Mouse (Mus musculus) limb, embryonic 13.5 days (tissue): Measurements from ENCODE around the gene Gm9603. TPM values are rescaled to one million over a fixed set of nuclear protein-coding genes. Genes with fewer than 3 reads are reported as not detected.
"Not testable (repeated sequence)": the region's sequence is repeated elsewhere in the genome, so short reads cannot be mapped to it uniquely, and the experiment has no call there.

Experiments used
- ATAC-seq: fragments of 200-750 bp; cut with Nextera tagmentation; 2 replicates; pipeline ENCODE4 v1.8.0; 2017; ENCODE audit warnings: low read depth, moderate number of reproducible peaks, moderate TSS enrichment; ENCODE audit not compliant: low FRiP score
- H3K27ac ChIP-seq: fragments of 300-500 bp; sonication (generic); 2 replicates; pipeline ENCODE4 v1.5.1; 2015; ENCODE audit warnings: inconsistent platforms, mild to moderate bottlenecking, moderate library complexity
- H3K27me3 ChIP-seq: fragments of 300-500 bp; sonication (generic); 2 replicates; pipeline ENCODE4 v1.6.1; 2015; ENCODE audit warnings: mild to moderate bottlenecking, inconsistent platforms
- H3K36me3 ChIP-seq: fragments of 300-500 bp; sonication (generic); 2 replicates; pipeline ENCODE4 v1.6.1; 2015; ENCODE audit warnings: inconsistent platforms, mild to moderate bottlenecking, moderate library complexity
- H3K4me1 ChIP-seq: fragments of 300-500 bp; sonication (generic); 2 replicates; pipeline ENCODE4 v1.6.1; 2015; ENCODE audit warnings: inconsistent platforms
- H3K4me2 ChIP-seq: fragments of 300-500 bp; sonication (generic); replicated peaks from 2 replicates; pipeline ENCODE4 v1.6.1; 2015; ENCODE audit warnings: inconsistent platforms, mild to moderate bottlenecking, moderate library complexity
- H3K4me3 ChIP-seq: fragments of 300-500 bp; sonication (generic); 2 replicates; pipeline ENCODE4 v1.5.1; 2015; ENCODE audit warnings: moderate library complexity, mild to moderate bottlenecking, inconsistent platforms
- H3K9ac ChIP-seq: fragments of 300-500 bp; sonication (generic); 2 replicates; pipeline ENCODE4 v1.6.1; 2015; ENCODE audit warnings: mild to moderate bottlenecking, inconsistent platforms
- H3K9me3 ChIP-seq: fragments of 300-500 bp; sonication (generic); 2 replicates; pipeline ENCODE4 v1.6.1; 2016; ENCODE audit warnings: inconsistent platforms
- WGBS: fragments of 180-500 bp; shearing (Covaris S2); methylation state at CpG from one replicate; pipeline ENCODE4 v1.1.7; 2015; 5-methylcytosine and 5-hydroxymethylcytosine counted together
- polyA plus RNA-seq: library from polyadenylated mRNA; unstranded; fragments of >200 nt; fragmentation: Nextera tagmentation; extraction: Ambion mirVana; gene quantifications from 2 replicates; pipeline ENCODE4 v1.2.1, GENCODE M21; 2015

Gm9603 gene
- not detected in 2 replicates for polyA plus RNA-seq

DNA sequence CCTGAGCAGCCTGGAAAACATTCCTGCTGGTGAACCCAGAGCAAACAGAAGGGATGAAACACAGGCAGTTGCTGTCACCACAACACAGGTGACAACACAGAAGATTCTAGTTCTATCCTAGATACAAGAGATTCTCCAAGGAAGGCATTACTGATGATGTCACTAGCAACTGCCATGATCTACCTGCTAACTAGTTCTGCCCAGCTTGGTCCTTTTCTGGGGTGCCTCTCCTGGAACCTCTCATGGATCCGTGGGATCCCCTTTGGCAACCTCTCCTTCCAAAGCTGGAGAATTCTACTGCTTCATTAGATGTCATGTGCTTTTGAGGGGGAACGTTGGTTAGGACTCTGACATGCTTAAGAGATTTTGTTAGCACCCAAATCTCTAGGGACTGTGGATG, at the start of gene Gm9603:
Gene Gm9603, minus strand, starts transcription at position 101 of the 400 bp plus-strand sequence.
- not testable (repeated sequence) for H3K9me3 ChIP-seq, H3K4me1 ChIP-seq, H3K36me3 ChIP-seq, H3K4me2 ChIP-seq, H3K9ac ChIP-seq, H3K4me3 ChIP-seq, ATAC-seq, H3K27me3 ChIP-seq, H3K27ac ChIP-seq
- no CpG with 5 or more reads among the region's 2 CpGs for WGBS

DNA sequence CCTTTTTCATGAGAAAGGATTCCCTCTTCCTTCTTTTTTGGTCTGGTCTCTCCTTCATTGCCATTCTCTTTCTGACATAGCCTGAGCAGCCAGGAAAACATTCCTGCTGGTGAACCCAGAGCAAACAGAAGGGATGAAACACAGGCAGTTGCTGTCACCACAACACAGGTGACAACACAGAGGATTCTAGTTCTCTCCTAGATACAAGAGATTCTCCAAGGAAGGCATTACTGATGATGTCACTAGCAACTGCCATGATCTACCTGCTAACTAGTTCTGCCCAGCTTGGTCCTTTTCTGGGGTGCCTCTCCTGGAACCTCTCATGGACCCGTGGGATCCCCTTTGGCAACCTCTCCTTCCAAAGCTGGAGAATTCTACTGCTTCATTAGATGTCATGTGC, 54.3 kb downstream of the Gm9603 start, which contains the start of gene Gm8265:
Gene Gm8265, minus strand, starts transcription at position 101 of the 400 bp plus-strand sequence.
- H3K9ac ChIP-seq, H3K36me3 ChIP-seq, H3K27ac ChIP-seq, H3K4me3 ChIP-seq, H3K4me2 ChIP-seq, H3K9me3 ChIP-seq, ATAC-seq, H3K4me1 ChIP-seq, H3K27me3 ChIP-seq: not testable (repeated sequence)
- whole genome bisulfite sequencing: no CpG with 5 or more reads among the region's 1 CpGs

Other genes with a start within 250 kb of the Gm9603 start
- 0.59 and 0.78 TPM in 2 replicates for gene Gm3194, start 232.0 kb downstream of the Gm9603 start, polyA plus RNA-seq
- gene Gm8246, start 209.6 kb downstream of the Gm9603 start, polyA plus RNA-seq: not detected in 2 replicates
- gene Gm3187, start 203.2 kb downstream of the Gm9603 start, polyA plus RNA-seq: not detected in 2 replicates
- gene Gm3488, start 185.8 kb downstream of the Gm9603 start, polyA plus RNA-seq: 0.45 and 0.75 TPM in 2 replicates
- not detected in 2 replicates for gene Gm3532, start 149.0 kb downstream of the Gm9603 start, polyA plus RNA-seq
- not detected in 2 replicates for gene Gm8265, start 54.4 kb downstream of the Gm9603 start, polyA plus RNA-seq
- gene Gm3373, start 54.1 kb upstream of the Gm9603 start, polyA plus RNA-seq: not detected in 2 replicates
- 0.59 and 0.78 TPM in 2 replicates for gene Gm3383, start 120.5 kb upstream of the Gm9603 start, polyA plus RNA-seq
- not detected in 2 replicates for gene Gm3424, start 142.9 kb upstream of the Gm9603 start, polyA plus RNA-seq
- 0.11 and 0.13 TPM in 2 replicates for gene Gm8237, start 192.9 kb upstream of the Gm9603 start, polyA plus RNA-seq